Mouse (Mus musculus): ENCODE measurements around the gene Glb1. TPM values are rescaled to one million over a fixed set of nuclear protein-coding genes. Genes with fewer than 3 reads are reported as not detected.
A peak's percentile ranks its signal among the peaks of the same experiment; 100 is the strongest.

Glb1 gene
- polyA plus RNA-seq, 1 experiment from 2014 or later: 27.0 TPM

- Histone ChIP-seq H3K4me3 (peak overlapping the region; percentile 84), H3K9me3 (peaks cover 11% of the 10 kb centered on the region; the same call in 1 of the 2 replicates), H3K4me2 (peak overlapping the region; percentile 81), H3K4me1 (replicated peaks) (peaks cover 12% of the 10 kb centered on the region), H3K36me3 (peaks cover 28% of the 10 kb centered on the region), H3K27me3 (no peaks in the 10 kb centered on the region), H3K27ac (peak overlapping the region; percentile 91), H3K9ac (peak overlapping the region; percentile 87)
- WGBS: 3% methylated on average over 16 of the region's 16 CpGs
- no peak; the same call in 1 of the 2 replicates for ATAC-seq (ENCODE audit: low FRiP score)
Measured at GRCm38 (mm10) chr9:114401685-114402080, 807 bp downstream of the Glb1 start.

GRCm38 (mm10) chr9:114407676-114408075 lies 6.8 kb downstream of the Glb1 start:
- no peak overlapping the region for H3K27ac ChIP-seq

GRCm38 (mm10) chr9:114410313-114410862 lies 9.5 kb downstream of the Glb1 start:
- no peak for ATAC-seq (ENCODE audit: low FRiP score)
- Histone ChIP-seq H3K27me3 (no peaks in the 10 kb centered on the region), H3K9ac (no peak overlapping the region), H3K9me3 (peaks cover 2% of the 10 kb centered on the region; the same call in 1 of the 2 replicates), H3K4me1 (replicated peaks) (no peaks in the 10 kb centered on the region), H3K4me2 (no peak overlapping the region), H3K4me3 (no peak overlapping the region), H3K27ac (no peak overlapping the region), H3K36me3 (peaks cover 69% of the 10 kb centered on the region)
- WGBS: 95% methylated on average over 11 of the region's 11 CpGs

More at GRCm38 (mm10) chr9:114407676-114408075, 6.8 kb downstream of the Glb1 start:
- Histone ChIP-seq H3K27me3 (no peaks in the 10 kb centered on the region), H3K9ac (no peak overlapping the region), H3K4me2 (no peak overlapping the region), H3K36me3 (peaks cover 80% of the 10 kb centered on the region), H3K9me3 (peaks cover 11% of the 10 kb centered on the region; the same call in 1 of the 2 replicates), H3K4me1 (replicated peaks) (no peaks in the 10 kb centered on the region), H3K4me3 (no peak overlapping the region)
- WGBS: 90% methylated on average over 2 of the region's 2 CpGs
- no peak for ATAC-seq (ENCODE audit: low FRiP score)

GRCm38 (mm10) chr9:114411295-114411694 lies 10.4 kb downstream of the Glb1 start:
- no peaks in the 10 kb centered on the region for H3K9me3 ChIP-seq
- no peak for ATAC-seq (ENCODE audit: low FRiP score)
- no peaks in the 10 kb centered on the region for H3K27me3 ChIP-seq
- no peak overlapping the region for H3K4me2 ChIP-seq
- 91% methylated on average over 5 of the region's 5 CpGs for WGBS
- H3K9ac ChIP-seq: no peak overlapping the region
- peaks cover 60% of the 10 kb centered on the region for H3K36me3 ChIP-seq
- no peak overlapping the region for H3K27ac ChIP-seq
- no peaks in the 10 kb centered on the region for H3K4me1 ChIP-seq (replicated peaks)
- H3K4me3 ChIP-seq: no peak overlapping the region

GRCm38 (mm10) chr9:114412406-114412805 lies 11.5 kb downstream of the Glb1 start:
- Histone ChIP-seq H3K9me3 (no peaks in the 10 kb centered on the region), H3K27me3 (no peaks in the 10 kb centered on the region), H3K9ac (no peak overlapping the region), H3K4me2 (no peak overlapping the region), H3K27ac (no peak overlapping the region), H3K4me1 (replicated peaks) (no peaks in the 10 kb centered on the region), H3K4me3 (no peak overlapping the region), H3K36me3 (peaks cover 52% of the 10 kb centered on the region)
- ATAC-seq (ENCODE audit: low FRiP score): no peak
- 93% methylated on average over 9 of the region's 9 CpGs for WGBS

GRCm38 (mm10) chr9:114413866-114414265 lies 13.0 kb downstream of the Glb1 start:
- no peak for ATAC-seq (ENCODE audit: low FRiP score)
- Histone ChIP-seq H3K36me3 (peaks cover 38% of the 10 kb centered on the region), H3K4me2 (no peak overlapping the region), H3K27me3 (no peaks in the 10 kb centered on the region), H3K9ac (no peak overlapping the region), H3K27ac (no peak overlapping the region), H3K4me1 (replicated peaks) (no peaks in the 10 kb centered on the region), H3K9me3 (no peaks in the 10 kb centered on the region), H3K4me3 (no peak overlapping the region)
- WGBS: 93% methylated on average over 12 of the region's 12 CpGs

- H3K4me3 ChIP-seq: no peak overlapping the region
- 21% methylated on average over 11 of the region's 11 CpGs for WGBS
- ATAC-seq (ENCODE audit: low FRiP score): no peak
- H3K4me1 ChIP-seq (replicated peaks): no peaks in the 10 kb centered on the region
- H3K27me3 ChIP-seq: no peaks in the 10 kb centered on the region
- H3K36me3 ChIP-seq: peaks cover 22% of the 10 kb centered on the region
- H3K4me2 ChIP-seq: no peak overlapping the region
- no peaks in the 10 kb centered on the region for H3K9me3 ChIP-seq
- no peak overlapping the region for H3K9ac ChIP-seq
- H3K27ac ChIP-seq: no peak overlapping the region
Measured at GRCm38 (mm10) chr9:114415701-114416100, 14.8 kb downstream of the Glb1 start.

- ATAC-seq (ENCODE audit: low FRiP score): no peak
- WGBS: 93% methylated on average over 21 of the region's 21 CpGs
- Histone ChIP-seq H3K36me3 (peaks cover 12% of the 10 kb centered on the region), H3K27ac (no peak overlapping the region), H3K27me3 (no peaks in the 10 kb centered on the region), H3K4me3 (no peak overlapping the region), H3K4me2 (no peak overlapping the region), H3K4me1 (replicated peaks) (no peaks in the 10 kb centered on the region), H3K9ac (no peak overlapping the region), H3K9me3 (no peaks in the 10 kb centered on the region)
Measured at GRCm38 (mm10) chr9:114416646-114417517, 16.0 kb downstream of the Glb1 start.

- no peak overlapping the region for H3K27ac ChIP-seq
- WGBS: 68% methylated on average over 7 of the region's 7 CpGs
- no peak overlapping the region for H3K4me2 ChIP-seq
- H3K4me3 ChIP-seq: no peak overlapping the region
- ATAC-seq (ENCODE audit: low FRiP score): no peak
- H3K9me3 ChIP-seq: no peaks in the 10 kb centered on the region
- H3K9ac ChIP-seq: no peak overlapping the region
- H3K27me3 ChIP-seq: no peaks in the 10 kb centered on the region
- no peaks in the 10 kb centered on the region for H3K36me3 ChIP-seq
- H3K4me1 ChIP-seq (replicated peaks): no peaks in the 10 kb centered on the region
Measured at GRCm38 (mm10) chr9:114418187-114418586, 17.3 kb downstream of the Glb1 start.

- 81% methylated on average over 8 of the region's 8 CpGs for WGBS
- Histone ChIP-seq H3K4me3 (no peak overlapping the region), H3K27ac (no peak overlapping the region), H3K27me3 (no peaks in the 10 kb centered on the region), H3K36me3 (peaks cover 5% of the 10 kb centered on the region), H3K9me3 (no peaks in the 10 kb centered on the region), H3K4me1 (replicated peaks) (no peaks in the 10 kb centered on the region), H3K9ac (no peak overlapping the region), H3K4me2 (no peak overlapping the region)
- no peak for ATAC-seq (ENCODE audit: low FRiP score)
Measured at GRCm38 (mm10) chr9:114420443-114420842, 19.6 kb downstream of the Glb1 start.

- ATAC-seq (ENCODE audit: low FRiP score): no peak
- WGBS: 73% methylated on average over 3 of the region's 3 CpGs
- no peak overlapping the region for H3K27ac ChIP-seq
- H3K4me3 ChIP-seq: no peak overlapping the region
- H3K4me2 ChIP-seq: no peak overlapping the region
- H3K27me3 ChIP-seq: no peaks in the 10 kb centered on the region
- H3K4me1 ChIP-seq (replicated peaks): no peaks in the 10 kb centered on the region
- no peaks in the 10 kb centered on the region for H3K9me3 ChIP-seq
- no peak overlapping the region for H3K9ac ChIP-seq
- peaks cover 11% of the 10 kb centered on the region for H3K36me3 ChIP-seq
Measured at GRCm38 (mm10) chr9:114421045-114421444, 20.2 kb downstream of the Glb1 start.

GRCm38 (mm10) chr9:114421797-114422196 lies 20.9 kb downstream of the Glb1 start:
- Histone ChIP-seq H3K9ac (no peak overlapping the region), H3K9me3 (no peaks in the 10 kb centered on the region)
- WGBS: 95% methylated on average over 7 of the region's 7 CpGs

More at GRCm38 (mm10) chr9:114421797-114422196, 20.9 kb downstream of the Glb1 start:
- H3K4me2 ChIP-seq: no peak overlapping the region
- no peaks in the 10 kb centered on the region for H3K27me3 ChIP-seq
- no peak overlapping the region for H3K27ac ChIP-seq
- no peak overlapping the region for H3K4me3 ChIP-seq
- no peaks in the 10 kb centered on the region for H3K4me1 ChIP-seq (replicated peaks)
- peaks cover 13% of the 10 kb centered on the region for H3K36me3 ChIP-seq
- ATAC-seq (ENCODE audit: low FRiP score): no peak
